Comparison of ENCODE assay signal across 18 mouse cellular contexts in genomic region chr2:129513546-129514400, GRCm38 (mm10). TPM values are rescaled to one million over a fixed set of nuclear protein-coding genes. Genes with fewer than 3 reads are reported as not detected.
DNase-seq lines count a peak whose midpoint lies in the region; ATAC-seq lines count a peak whose summit lies in the region.
"Had no signal": no experiment of that assay in that cellular context is flagged by ENCODE, and none has a peak within 500 bp of the region (broad histone marks: within the 10 kb centered on the region; RNA-seq: fewer than 3 reads in every experiment).

No protein-coding gene starts in this region.

- no peaks in the 10 kb centered on the region for H3K9me3 ChIP-seq in hindbrain, embryonic 12.5 days (replicated peaks)
- H3K9me3 ChIP-seq: embryonic facial prominence, embryonic 13.5 days; neural tube, embryonic 15.5 days had no signal

- peak; percentile 33 for DNase-seq in kidney, adult 11 months
- no peak for DNase-seq in kidney, postnatal 4 days
- peak; percentile 27 to 35 for DNase-seq in right cerebral cortex, postnatal 10 days (ENCODE audit: low spot score in 2 of 2)
- no peak for DNase-seq in right cerebral cortex, postnatal 36 days (ENCODE audit: low spot score in 2 of 2)
- peak; percentile 19 to 22 for DNase-seq in kidney, postnatal 36 days
- peak; percentile 42 for DNase-seq in telencephalon, adult 2 months (ENCODE audit: low read depth, low spot score)
- DNase-seq: adrenal gland, postnatal 25 days; cerebellum, adult 11 months; heart, postnatal 14 days; thymus, postnatal 4 days had no signal

- H3K36me3 ChIP-seq in hindbrain, embryonic 12.5 days, result no peaks in the 10 kb centered on the region
- H3K36me3 ChIP-seq: embryonic facial prominence, embryonic 13.5 days; neural tube, embryonic 15.5 days had no signal

- no peak for ATAC-seq in hindbrain, embryonic 12.5 days (ENCODE audit: low FRiP score)

- H3K27ac ChIP-seq in hindbrain, embryonic 12.5 days, result no peak overlapping the region
- H3K27ac ChIP-seq: embryonic facial prominence, embryonic 13.5 days; neural tube, embryonic 15.5 days had no signal

- H3K4me1 ChIP-seq in hindbrain, embryonic 12.5 days, result peaks cover 9% of the 10 kb centered on the region

- H3K4me2 ChIP-seq in hindbrain, embryonic 12.5 days (replicated peaks), result no peak overlapping the region
- H3K4me2 ChIP-seq: embryonic facial prominence, embryonic 13.5 days; lung, embryonic 14.5 days; neural tube, embryonic 15.5 days had no signal

- WGBS in hindbrain, embryonic 12.5 days, result 87% methylated on average over 6 of the region's 6 CpGs

- no peaks in the 10 kb centered on the region; the same call in 1 of the 2 replicates for H3K27me3 ChIP-seq in hindbrain, embryonic 12.5 days
- H3K27me3 ChIP-seq: embryonic facial prominence, embryonic 13.5 days; neural tube, embryonic 15.5 days had no signal

- no peak overlapping the region for H3K9ac ChIP-seq in hindbrain, embryonic 12.5 days
- H3K9ac ChIP-seq: embryonic facial prominence, embryonic 13.5 days; lung, embryonic 14.5 days; neural tube, embryonic 15.5 days had no signal

- no peak overlapping the region for H3K4me3 ChIP-seq in hindbrain, embryonic 12.5 days
- H3K4me3 ChIP-seq: embryonic facial prominence, embryonic 13.5 days; neural tube, embryonic 15.5 days had no signal

RNA-seq across cellular contexts. Expression of gene F830045P16Rik, which starts 22.6 kb away (rescaled TPM):
- polyA plus RNA-seq in hindbrain, embryonic 12.5 days (2016; fragmentation: Nextera tagmentation; extraction: Ambion mirVana), result 0.10 TPM in 1 of 2 replicates, not detected in the other
- polyA plus RNA-seq: C2C12; embryonic facial prominence, embryonic 13.5 days; forebrain, embryonic 11.5 days; gonadal fat pad, adult 2 months; lung, embryonic 14.5 days; neural tube, embryonic 15.5 days; stomach, embryonic 14.5 days had no signal

Comparison
In these comparisons a context has a peak if more than half of its experiments do, and no peak if none do; other contexts are left out.
1. DNase-seq: peak in kidney, adult 11 months (single experiment), right cerebral cortex, postnatal 10 days (2 of 2), kidney, postnatal 36 days (2 of 2) and telencephalon, adult 2 months (single experiment); none in kidney, postnatal 4 days (0 of 2) and right cerebral cortex, postnatal 36 days (0 of 2).